Mouse (Mus musculus): ENCODE results near the gene Sik3.

Gene Sik3

DNA sequence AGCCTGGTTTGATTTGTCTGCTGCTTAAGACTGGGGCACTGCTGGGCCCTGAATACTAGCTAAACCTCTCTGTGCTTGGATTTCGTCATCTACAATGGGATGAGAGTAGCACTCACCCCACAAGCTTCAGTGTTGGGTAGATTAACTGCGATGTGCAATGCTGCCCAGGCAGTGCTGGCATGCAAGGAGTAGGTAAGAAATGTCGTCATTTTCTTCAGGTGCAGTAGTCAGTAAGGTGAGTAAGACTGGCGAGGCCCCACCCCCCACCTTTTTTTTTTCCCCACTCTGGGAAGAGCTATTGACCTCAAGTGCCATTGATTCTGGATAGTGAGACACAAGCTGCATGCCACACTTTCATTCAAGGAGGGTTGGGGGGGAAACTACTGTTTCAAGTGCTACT, 3.8 kb downstream of the Sik3 start:
- DNase-seq, result no peak

DNA sequence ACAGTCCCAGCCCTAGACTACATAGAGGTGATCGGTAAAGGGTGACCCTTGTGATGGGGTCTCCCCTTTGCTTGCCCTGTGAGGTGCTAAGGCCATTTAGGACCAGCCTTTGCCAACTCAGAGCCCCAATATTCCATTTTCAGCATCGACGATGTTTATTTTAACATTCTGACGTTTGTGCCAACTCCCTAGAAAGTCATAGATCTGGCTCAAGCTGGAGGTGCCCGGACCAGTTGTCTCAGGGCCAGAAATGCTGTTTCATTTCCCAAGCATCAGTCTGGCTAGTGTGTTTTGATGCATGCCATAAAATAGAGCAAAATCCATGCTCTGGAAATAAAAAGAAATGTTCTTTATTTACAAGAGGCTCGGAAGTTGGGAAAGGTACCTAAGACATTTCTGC, 5.7 kb downstream of the Sik3 start:
- DNase-seq, result no peak

DNA sequence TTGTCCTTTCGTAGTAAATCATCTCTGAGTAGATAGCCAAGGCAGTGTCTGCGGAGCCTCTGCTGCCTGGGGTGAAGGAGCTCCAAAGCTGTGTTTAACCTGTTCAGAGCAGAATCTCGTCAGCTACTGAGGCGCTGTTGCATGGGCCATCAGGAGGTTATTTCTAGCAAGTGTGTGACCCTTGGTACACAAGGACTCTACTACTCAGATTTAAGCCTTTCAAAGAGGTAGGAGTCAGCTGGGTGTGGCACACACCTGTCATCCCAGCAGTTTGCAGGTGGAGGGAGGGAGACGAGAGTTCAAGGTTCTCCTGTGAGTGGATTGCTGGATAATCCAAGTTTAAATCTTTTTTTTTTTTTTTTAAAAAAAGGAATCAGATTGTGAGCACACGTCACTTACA, 7.4 kb downstream of the Sik3 start:
- no peak for DNase-seq

DNA sequence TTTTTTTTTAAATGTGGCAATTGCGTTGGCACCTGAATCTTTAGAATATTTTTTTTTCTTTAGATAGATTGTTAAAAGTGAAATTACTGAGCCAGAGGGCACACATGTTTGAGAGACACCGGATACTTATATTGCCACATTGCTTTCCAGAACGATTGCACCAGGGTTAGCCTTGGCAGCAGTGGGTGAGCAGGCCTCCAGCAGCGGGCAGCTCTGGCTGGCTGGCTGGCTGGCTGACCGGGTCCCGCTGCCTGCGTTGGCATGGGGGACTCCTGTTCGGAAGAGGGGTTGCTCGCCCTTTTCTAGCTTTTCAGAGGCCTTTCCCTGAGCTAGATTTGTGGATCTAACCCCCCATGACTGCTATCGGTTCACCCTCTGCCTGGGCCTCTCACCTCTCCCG, 11.0 kb downstream of the Sik3 start:
- no peak for DNase-seq

DNA sequence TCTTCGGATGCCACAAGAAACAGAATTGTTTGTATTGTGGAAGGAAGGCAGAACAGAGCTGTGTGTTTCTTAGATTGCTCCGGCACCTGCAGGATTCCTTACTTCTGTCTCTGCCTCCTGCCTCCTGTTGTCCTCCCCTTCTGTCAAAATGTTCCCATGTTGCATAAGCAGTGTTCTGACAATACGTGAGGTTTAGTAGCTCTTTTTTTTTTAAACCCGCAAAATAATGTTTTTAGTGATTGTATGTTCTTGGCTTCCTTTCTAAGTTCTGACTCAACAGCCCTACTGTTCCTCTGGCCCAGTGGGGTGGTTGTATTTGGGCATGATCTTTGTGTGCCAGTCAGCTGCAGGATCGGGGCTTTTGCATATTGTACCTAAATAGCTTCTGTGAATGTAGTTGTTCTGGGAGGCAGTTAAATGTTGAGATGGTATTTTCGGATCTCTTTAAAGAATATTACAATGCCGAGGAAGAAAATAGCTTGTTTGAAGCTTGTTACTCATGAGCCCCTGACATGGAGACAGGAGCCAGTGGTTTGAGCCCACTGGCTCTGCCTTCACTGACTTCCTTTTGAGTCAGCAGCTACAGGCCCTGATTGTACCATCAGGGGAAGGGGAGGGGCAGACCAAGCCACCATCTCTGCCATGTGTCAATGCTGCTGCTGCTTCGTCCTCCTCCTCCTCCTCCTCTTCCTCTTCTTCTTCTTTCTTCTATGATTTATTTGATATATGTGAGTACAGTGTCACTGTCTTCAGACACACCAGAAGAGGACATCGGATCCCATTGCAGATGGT, 13.6 kb downstream of the Sik3 start:
- no peak for DNase-seq

DNA sequence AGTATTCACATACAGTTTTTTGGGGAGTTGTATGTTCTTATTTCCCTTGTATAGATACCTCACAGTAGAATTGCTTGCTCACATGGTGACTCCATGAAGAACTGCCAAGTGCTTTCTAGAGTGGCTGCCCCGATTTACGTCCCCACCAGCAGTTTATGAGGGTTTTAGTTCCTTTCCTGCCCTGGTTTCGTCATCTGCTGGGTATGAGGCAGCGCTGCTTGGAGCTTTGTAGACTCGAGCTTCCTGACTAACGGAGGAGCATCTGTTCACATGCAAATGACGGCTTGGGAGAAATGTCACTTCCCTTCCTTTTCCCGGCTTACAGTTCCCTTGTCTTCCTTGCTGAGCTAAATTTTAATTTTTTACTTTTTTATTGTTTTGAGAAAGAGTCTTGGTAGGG, 15.4 kb downstream of the Sik3 start:
- no peak for DNase-seq

DNA sequence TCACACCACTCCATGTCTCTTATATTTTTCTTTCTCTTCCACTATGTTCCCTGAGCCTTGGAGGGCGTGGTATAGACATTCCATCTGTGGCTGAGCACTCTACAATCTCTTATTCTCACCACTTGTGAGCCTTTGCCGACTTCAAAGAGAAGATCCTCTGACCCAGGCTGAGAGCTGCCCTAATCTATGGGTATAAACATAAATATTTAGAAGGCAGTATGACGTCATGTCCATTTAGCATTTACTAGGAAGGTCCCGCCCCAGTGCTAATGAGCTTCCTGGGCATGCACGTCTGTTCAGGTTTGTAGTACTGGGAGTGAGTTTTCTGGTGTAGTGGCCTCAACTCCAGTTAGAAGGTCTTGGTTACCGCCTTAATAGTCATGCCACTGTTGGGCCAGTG, 16.9 kb downstream of the Sik3 start:
- no peak for DNase-seq

DNA sequence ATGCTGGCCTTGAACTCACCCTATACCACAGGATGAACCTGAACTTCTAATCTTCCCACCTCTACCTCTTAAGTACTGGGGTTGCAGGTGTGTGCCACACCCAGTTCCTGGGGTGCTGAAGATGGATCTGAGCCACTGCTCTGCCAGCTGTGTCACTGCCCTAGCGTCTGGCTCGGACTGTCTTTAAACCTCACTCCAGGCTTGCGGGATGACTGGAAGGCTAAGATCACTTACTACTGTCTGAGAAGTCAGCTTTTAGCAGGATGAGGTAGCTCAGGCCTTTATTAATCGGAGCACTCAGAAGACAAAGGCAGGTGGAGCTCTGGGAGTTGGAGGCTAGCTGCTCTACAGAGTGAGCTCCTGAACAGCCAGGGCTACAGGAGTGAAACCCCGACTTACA, 17.6 kb downstream of the Sik3 start:
- no peak for DNase-seq

DNA sequence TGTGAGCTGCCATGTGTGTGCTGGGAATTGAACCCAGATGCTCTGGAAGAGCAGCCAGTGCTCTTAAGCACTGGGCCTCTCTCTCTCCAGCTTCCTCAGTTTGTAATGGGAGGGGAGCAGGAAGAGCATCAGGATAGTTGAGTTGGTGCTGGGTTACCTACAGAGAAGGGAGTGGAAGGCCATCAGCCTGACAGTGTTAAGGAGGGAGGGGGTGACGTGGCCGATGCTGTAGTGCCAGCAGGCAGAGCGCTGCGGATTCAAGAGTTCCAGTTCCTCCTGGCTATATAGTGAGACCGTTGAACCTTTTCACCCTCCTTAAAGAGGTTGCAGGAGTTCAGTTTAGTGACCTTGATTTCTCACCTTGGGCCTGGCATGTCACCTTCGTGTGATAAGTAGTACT, 18.3 kb downstream of the Sik3 start:
- no peak for DNase-seq

DNA sequence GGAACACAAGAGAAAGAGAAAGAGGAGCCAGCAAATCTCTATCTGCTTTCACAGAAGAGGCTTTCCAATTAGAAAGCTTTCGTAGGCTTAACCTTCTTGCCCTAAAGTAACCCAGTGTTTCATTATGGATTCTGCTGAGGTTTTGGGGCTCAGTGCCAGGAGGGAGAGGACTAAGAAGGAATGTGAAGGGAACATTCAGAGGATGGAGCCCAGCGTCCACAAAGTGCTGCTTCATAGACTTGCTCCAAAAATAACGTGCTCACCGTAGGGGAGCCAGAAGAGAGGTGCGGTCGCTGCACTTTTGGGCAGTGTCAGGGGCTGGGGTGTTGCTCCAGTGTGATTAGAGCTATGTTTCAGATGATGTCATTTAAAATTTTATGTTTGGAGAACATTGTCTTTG, 19.6 kb downstream of the Sik3 start:
- DNase-seq, result peak; percentile 61

DNA sequence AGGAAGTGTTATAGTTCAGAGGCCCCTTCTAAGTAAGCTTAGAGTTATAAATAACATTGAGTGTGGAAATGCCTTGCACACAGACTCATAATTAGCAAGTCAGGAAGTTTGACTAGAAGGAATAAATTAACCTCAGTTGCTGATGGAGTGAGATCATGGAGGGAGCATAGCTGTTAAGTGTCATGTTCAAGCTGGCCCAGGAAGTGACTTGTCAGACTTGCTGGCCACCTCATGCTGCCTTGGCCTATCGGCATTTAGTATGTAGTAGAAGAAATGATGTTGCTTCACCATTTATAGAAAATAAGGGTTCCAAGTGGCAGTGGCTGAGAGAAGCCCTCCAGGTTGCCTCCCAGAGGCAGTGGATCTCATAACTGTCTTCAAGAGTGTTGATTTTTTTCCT, 20.4 kb downstream of the Sik3 start:
- no peak for DNase-seq

DNA sequence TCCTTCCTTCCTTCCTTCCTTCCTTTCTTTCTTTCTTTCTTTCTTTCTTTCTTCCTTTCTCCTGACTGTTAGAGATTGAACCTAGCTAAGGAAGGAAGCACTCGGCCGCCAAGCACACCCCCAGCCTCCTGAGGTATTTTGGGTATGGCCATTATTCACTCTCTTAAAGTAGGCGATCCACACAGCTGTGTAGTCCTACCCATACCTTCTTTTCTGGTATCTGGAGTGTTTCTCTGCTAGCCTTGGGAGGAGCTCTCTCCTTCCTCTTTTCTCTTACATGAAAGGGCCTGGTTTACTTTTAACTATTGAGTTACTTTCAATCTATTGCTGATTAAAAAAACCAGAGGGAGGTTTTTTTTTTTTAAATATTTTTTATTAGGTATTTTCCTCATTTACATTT, 21.2 kb downstream of the Sik3 start:
- no peak for DNase-seq

DNA sequence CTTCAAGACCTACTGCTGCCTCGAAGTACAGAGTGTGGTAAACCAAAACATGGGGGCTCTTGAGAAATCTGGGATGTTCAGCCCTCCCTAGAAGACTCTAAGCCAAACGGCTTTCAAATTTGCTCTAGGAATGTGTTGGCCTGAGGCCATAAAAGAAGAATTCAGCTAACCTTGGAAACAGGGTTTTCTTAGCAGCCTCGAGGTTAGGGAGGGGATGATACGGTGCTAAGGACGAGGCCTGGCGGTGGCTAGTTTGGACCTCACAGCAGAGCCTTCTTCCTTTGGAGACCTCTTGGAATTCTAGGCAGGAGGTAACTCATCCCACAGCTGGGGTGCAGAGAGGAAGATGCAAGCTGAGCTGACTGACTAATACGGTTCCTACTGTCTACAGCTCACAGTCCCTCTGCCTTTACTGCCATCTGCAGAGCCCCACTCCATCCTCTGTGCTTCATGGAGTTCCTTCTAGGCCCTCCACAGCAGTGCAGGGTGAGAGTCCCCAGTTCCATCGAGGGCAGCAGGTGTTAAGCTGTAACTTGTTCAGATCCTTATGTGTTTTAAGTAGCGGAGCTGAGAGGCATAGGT, 22.8 kb downstream of the Sik3 start:
- no peak for DNase-seq

DNA sequence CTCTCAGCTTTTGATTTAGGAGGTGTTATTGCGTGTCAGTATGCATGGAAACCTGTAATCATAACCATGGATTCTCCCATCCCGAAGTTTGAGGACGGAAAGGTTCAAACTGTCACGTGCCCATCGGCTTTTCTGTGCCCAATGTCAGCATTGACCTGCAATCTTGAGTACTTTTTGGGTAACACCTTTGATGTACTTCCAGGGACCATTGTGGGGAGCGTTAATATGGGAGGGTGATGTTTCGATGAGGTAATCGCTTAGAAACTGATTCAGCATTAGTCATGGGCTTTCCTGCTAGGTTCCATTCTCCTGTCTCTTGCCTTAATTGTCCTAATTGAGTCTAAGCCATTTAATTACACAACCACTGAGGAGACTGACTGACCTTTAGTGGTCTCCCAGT, 24.3 kb downstream of the Sik3 start:
- no peak for DNase-seq

DNA sequence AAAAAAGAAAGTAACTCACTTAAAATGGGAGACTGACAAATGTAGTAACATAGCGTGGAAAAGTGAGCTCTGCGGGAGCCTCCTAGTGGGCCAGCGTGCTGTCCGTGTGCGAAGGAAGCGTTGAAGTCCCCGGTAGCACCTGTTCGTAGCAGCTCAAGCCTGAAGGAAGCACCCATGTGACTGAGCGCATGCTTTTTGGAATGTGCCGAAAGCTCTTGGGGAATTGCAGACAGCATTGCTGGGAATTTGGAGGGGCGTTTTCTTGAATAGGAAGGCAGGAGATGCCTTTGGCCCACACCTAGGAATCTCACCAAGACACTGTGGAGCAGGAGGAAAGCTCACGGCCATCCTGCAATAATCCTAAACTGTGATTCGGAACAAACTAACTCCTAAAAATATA, 26.2 kb downstream of the Sik3 start:
- DNase-seq, result no peak

DNA sequence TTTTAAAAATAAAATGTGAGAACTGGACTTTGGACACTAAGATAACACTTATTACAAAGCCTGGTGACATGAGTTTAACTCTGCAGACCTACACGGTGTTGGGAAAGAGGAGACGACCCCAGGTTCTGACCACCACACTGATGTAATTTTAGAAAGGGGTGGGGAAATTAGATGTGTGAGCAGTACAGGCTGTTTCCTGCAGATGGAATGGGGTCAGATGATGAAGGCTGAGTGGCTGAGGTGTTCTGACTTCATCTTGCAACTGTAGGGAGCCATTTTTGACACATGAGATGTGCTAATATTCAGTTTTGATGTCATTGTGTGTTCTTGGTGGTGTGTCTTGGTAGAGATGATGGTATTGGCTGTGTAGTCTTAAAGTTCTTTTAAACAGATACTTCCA, 28.6 kb downstream of the Sik3 start:
- no peak for DNase-seq

DNA sequence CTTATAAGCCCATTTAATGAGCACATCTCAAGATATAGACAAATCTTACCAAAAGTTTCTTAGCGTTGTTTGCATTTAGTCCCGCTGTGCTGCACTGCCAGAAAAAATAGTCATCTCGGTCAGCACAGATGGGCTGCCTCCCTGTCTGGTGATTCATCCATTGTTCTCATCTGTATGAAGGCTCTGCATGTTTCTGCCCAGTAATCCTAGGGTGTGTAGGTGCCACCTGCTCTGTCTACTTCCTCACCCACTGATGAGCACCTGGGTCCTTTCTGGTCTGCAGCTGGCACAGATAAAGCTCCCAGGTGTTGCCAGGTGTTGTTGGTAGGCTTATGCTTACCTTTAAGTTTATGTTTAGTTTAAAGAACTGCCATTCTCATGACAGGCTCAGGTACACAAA, 29.8 kb downstream of the Sik3 start:
- no peak for DNase-seq

DNA sequence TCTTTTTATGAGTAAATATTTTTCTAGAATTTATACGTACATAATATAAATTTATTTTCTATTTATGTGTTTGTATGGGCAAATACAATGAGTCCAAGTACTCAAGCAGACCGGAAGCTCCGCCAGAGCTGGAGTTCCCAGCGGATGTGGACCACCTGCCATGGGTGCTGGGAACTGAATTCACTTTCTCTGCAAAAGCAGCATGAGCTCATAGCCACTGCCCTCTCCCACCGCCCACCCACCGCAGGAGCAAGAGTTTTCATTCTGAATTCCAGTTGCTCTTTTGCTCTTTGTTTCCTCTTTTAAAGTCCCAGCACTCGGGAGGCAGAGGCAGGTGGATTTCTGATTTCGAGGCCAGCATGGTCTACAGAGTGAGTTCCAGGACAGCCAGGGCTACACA, 31.0 kb downstream of the Sik3 start:
- no peak for DNase-seq

DNA sequence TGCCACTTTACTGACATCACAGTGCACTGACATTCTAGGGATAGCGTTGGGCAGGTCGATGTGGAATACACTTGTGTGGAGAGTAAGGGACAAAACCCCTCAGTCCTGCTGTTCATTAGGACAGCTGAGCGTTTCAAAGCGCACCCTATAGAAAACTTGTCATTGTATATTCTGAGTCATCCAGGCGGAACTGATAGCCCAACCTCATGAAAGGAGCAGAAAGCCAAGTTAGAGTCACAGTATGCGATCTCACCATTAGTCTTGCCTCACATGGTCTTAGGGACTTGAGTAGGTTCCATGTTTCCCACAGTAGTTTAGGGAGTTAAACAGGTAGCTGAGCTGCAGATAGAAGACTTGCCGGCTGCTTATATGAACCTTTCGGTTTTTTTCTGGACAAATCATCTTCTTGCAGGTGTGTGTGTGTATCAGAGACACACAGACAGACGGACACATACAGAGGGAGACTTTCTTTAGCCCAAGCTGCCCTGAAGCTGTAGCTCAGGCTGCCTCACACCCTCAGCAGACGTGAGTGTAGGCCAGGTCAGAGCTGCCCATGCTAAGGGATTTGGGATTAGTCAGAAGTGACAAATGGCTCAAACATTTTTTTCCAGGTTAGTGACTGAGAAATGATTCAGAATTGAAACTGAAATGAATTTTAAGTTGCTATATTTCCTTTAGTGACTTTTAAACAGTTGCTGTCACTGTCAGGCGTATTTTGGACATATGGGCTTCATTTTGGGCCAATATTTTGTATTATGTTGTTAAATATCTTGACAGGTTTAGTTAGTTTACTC, 34.3 kb downstream of the Sik3 start:
- DNase-seq, result no peak

DNA sequence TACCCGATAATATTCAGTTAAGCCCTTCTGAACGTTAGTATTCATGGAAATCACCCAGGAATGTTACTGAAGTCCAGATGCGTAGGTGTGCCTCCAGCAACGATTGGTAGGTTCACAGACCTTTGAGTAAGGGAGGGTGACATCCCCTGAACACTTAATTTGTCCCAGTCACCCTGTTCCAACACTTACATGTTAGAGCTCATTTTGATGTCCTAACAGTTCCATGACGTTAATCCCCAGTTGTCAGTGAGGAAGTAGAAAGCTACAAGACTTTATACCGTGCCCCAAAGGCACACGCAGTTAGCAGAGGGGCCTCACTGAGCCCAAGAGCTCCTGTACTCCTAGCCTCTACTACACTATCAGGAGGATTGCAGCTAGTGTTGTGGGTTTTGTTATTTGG, 36.9 kb downstream of the Sik3 start:
- DNase-seq, result no peak

DNA sequence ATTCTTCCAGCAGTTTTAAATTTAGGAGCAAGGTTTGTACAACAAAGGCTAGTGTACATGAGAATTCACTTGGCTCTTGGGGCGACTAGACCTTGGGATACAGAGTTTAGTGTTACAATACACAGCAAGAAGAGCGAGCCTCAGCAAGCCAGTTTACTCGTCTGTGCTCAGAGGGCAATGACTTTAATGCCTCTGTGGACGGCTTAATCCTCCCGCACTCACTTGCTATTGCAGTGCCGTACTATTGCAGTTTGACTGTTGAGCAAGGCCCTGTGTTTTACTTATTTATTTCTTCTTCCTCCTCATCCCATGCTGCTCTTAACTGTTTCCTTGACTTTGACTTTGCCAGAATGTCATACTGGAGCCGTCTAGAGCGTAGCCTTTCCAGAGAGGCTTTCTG, 37.6 kb downstream of the Sik3 start:
- no peak for DNase-seq

DNA sequence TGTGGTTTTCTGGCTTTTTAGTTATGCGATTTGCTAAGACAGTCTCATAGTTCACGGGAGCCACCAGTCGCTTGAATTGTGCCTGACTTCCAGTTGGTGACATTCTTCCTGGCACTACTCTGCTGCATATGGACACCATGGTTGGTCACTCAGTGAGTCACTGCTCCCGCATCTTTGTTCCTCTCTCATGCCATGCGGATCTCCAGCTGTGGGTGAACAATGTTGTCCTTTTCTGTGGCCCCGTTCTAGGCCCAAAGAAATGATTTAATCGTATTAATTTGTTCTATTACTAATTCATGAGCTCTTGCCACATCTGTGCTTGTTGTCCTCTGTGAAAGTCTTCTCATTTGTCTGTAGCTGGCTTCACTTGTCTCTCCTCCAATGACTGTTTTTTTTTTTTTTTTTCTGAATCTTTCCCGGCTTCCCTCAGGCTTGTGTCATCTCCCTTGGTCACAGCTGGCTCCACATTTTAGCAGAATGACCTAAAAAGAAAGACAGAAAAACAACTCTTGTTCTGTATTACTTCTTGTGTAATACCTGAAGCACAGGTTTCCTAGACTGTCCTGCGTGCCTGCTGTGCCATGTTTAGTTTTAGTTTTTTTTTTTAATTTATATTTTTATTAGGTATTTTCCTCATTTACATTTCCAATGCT, 40.5 kb downstream of the Sik3 start:
- DNase-seq, result no peak

DNA sequence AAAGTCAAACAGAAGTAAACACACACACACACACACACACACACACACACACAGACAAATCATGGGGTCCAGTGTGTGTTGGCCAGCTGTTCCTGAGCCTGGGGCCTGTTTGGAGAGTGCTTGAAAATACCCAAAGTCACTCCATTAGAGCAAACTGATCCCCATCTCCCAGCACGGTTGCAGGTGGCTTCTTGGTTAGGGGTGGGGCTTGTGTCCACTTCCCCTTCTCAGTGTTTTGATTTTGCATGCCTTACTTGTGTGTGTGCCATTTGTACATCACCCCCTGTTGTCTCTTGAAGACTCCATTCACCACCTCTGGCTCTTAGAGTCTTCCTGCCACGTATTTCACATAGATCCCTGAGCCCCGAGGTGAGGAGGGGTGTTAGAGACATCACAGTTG, 45.4 kb downstream of the Sik3 start:
- no peak for DNase-seq

DNA sequence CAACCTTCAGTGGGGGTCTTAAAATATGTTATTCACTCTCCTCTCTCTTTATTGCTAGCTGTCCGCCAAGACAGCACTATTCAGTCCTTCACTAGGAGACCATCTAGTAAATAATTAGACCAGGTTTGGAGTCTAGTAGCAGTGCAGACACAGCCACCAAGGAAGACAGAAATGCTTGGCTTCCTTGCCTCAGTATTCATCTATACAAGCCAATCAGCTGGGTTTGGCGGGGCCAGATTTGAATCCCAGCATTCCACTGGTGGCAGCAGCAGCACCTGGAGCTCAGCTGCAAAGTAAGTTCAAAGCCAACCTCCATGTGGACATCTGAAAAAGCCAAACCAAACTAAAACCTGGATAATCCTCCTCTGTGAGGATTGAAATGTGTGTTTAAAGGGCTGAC, 47.6 kb downstream of the Sik3 start:
- DNase-seq, result no peak

Measured in kidney, adult 18-20 months (tissue).